Mouse (Mus musculus): ENCODE data around the gene 3110009E18Rik.

DNA sequence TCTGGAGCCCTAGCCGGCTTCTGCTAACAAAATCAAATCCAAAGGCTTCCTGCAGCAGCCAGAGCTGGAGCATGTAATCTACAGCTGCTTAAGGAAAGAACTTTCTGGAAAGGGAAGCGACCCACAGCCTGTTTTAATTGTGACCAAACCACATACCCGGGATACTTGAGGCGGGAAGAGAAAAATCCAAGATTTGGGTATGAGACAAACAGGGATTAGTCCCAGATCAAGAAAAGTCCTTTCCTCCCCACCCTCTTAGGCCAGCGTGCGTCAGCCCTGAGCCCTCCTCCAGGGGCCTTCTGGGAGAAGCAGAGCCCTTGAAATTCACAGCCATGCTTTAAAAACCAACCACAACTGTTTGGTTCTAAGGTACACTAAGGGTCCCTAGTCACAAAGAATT lies 111.2 kb downstream of the 3110009E18Rik start:
- no peak for TF ChIP-seq CTCF (IDR thresholded peaks at IDR 0.05; ENCODE audit: low read depth)
- no peak for TF ChIP-seq EP300 (IDR thresholded peaks at IDR 0.05; ENCODE audit: low read depth)

Data from liver, embryonic 14.5 days (tissue).